Mouse (Mus musculus) liver, adult 2 months (tissue): Measurements from ENCODE around the gene Insrr. TPM values are rescaled to one million over a fixed set of nuclear protein-coding genes. Genes with fewer than 3 reads are reported as not detected.
A peak's percentile ranks its signal among the peaks of the same experiment; 100 is the strongest.

Experiments used
- DNase-seq: peaks from one replicate; pipeline ENCODE4 v3.0.0-alpha.2; 2011; ENCODE audit warnings: low read depth, low spot score; ENCODE audit errors: extremely low read depth
- H3K27ac ChIP-seq: fragments of 200-500 bp; replicated peaks from 2 replicates; pipeline ENCODE4 v1.5.1; 2012; ENCODE audit warnings: low read depth, mild to moderate bottlenecking, control low read depth, inconsistent platforms, low read length; ENCODE audit not compliant: insufficient read depth
- H3K27me3 ChIP-seq: fragments of 200-500 bp; 2 replicates; pipeline ENCODE4 v1.6.1; 2012; ENCODE audit warnings: mild to moderate bottlenecking, moderate library complexity, low read length, inconsistent platforms; ENCODE audit not compliant: control insufficient read depth, insufficient read depth
- H3K36me3 ChIP-seq: fragments of 200-500 bp; 2 replicates; pipeline ENCODE4 v1.6.1; 2012; ENCODE audit warnings: low read length, inconsistent platforms; ENCODE audit not compliant: control insufficient read depth, insufficient read depth
- H3K4me1 ChIP-seq: fragments of 200-500 bp; 2 replicates; pipeline ENCODE4 v1.6.1; 2011; ENCODE audit warnings: low read length; ENCODE audit not compliant: control insufficient read depth, insufficient read depth
- H3K4me3 ChIP-seq: fragments of 200-500 bp; 2 replicates; pipeline ENCODE4 v1.5.1; 2011; ENCODE audit warnings: low read depth, mild to moderate bottlenecking, control low read depth, low read length, moderate library complexity; ENCODE audit not compliant: insufficient read depth
- H3K79me2 ChIP-seq: fragments of 200-500 bp; 2 replicates; pipeline ENCODE4 v1.6.1; 2012; ENCODE audit warnings: inconsistent platforms, mild to moderate bottlenecking, low read length, moderate library complexity; ENCODE audit not compliant: control insufficient read depth, insufficient read depth
- H3K9ac ChIP-seq: fragments of 200-500 bp; 2 replicates; pipeline ENCODE4 v1.6.1; 2012; ENCODE audit warnings: low read depth, mild to moderate bottlenecking, control low read depth, inconsistent platforms, low read length
- CTCF ChIP-seq: fragments of 200-500 bp; IDR thresholded peaks from 2 replicates; pipeline ENCODE4 v1.5.1; 2011; ENCODE audit warnings: low read depth, low read length, control low read depth
- POLR2A ChIP-seq: fragments of 200-500 bp; IDR thresholded peaks from 2 replicates; pipeline ENCODE4 v1.6.1; 2011; ENCODE audit warnings: low read length, control low read depth; ENCODE audit not compliant: insufficient read depth; ENCODE audit errors: extremely low read depth
- WGBS: fragments of 180-500 bp; shearing (Covaris S2); methylation state at CpG from one replicate; pipeline ENCODE4 v1.1.7; 2018; 5-methylcytosine and 5-hydroxymethylcytosine counted together
- polyA plus RNA-seq: library from polyadenylated mRNA; depleted of rRNA; stranded (reverse); fragments of >200 nt; gene quantifications from 2 replicates; pipeline ENCODE4 v1.2.3, GENCODE M21; 2012
- total RNA-seq: library from RNA; depleted of rRNA; stranded (reverse); fragments of >200 nt; gene quantifications from 2 replicates; pipeline ENCODE4 v1.2.3, GENCODE M21; 2014

Gene Insrr
- total and polyA plus RNA-seq, 2 experiments: 0.02 TPM; not detected in 1

- TF ChIP-seq POLR2A (no peak), CTCF (no peak)
- Histone ChIP-seq H3K36me3 (no peaks in the 10 kb centered on the region), H3K4me3 (no peak overlapping the region), H3K79me2 (no peaks in the 10 kb centered on the region), H3K27ac (no peak overlapping the region), H3K27me3 (no peaks in the 10 kb centered on the region), H3K4me1 (no peaks in the 10 kb centered on the region), H3K9ac (no peak overlapping the region)
- no peak for DNase-seq
- 44% methylated on average over 4 of the region's 4 CpGs for WGBS
Measured at GRCm38 (mm10) chr3:87828435-87828834, 31.7 kb downstream of the Insrr start.

GRCm38 (mm10) chr3:87829025-87829424 is 32.3 kb downstream of the Insrr start:
- no peak for DNase-seq
- no peaks in the 10 kb centered on the region for H3K4me1 ChIP-seq
- TF ChIP-seq CTCF: no peak
- no peak for TF ChIP-seq POLR2A

GRCm38 (mm10) chr3:87832109-87832859 is 35.5 kb downstream of the Insrr start:
- no peaks in the 10 kb centered on the region for H3K4me1 ChIP-seq
- no peaks in the 10 kb centered on the region for H3K36me3 ChIP-seq
- H3K79me2 ChIP-seq: no peaks in the 10 kb centered on the region
- no peak overlapping the region for H3K9ac ChIP-seq
- 81% methylated on average over 7 of the region's 7 CpGs for WGBS
- H3K27me3 ChIP-seq: no peaks in the 10 kb centered on the region
- TF ChIP-seq POLR2A (no peak), CTCF (no peak)
- H3K4me3 ChIP-seq: no peak overlapping the region
- no peak overlapping the region for H3K27ac ChIP-seq
- DNase-seq: no peak

More at GRCm38 (mm10) chr3:87829025-87829424, 32.3 kb downstream of the Insrr start:
- Histone ChIP-seq H3K27me3 (no peaks in the 10 kb centered on the region), H3K4me3 (no peak overlapping the region), H3K79me2 (no peaks in the 10 kb centered on the region), H3K36me3 (no peaks in the 10 kb centered on the region), H3K27ac (no peak overlapping the region), H3K9ac (no peak overlapping the region)
- WGBS: 47% methylated on average over 10 of the region's 10 CpGs

- Histone ChIP-seq H3K4me1 (no peaks in the 10 kb centered on the region), H3K36me3 (no peaks in the 10 kb centered on the region), H3K4me3 (no peak overlapping the region), H3K79me2 (no peaks in the 10 kb centered on the region), H3K9ac (no peak overlapping the region), H3K27me3 (no peaks in the 10 kb centered on the region), H3K27ac (no peak overlapping the region)
- no peak for DNase-seq
- 65% methylated on average over 5 of the region's 5 CpGs for WGBS
- TF ChIP-seq CTCF (peak; percentile 33; the same call in 1 of the 2 replicates), POLR2A (no peak)
Measured at GRCm38 (mm10) chr3:87833482-87833881, 36.7 kb downstream of the Insrr start.

- Histone ChIP-seq H3K79me2 (no peaks in the 10 kb centered on the region), H3K4me1 (no peaks in the 10 kb centered on the region), H3K9ac (no peak overlapping the region), H3K27ac (no peak overlapping the region), H3K4me3 (no peak overlapping the region), H3K36me3 (no peaks in the 10 kb centered on the region), H3K27me3 (no peaks in the 10 kb centered on the region)
- 2% methylated on average over 4 of the region's 4 CpGs for WGBS
- TF ChIP-seq POLR2A (no peak), CTCF (peak; percentile 75)
- peak; percentile 37 for DNase-seq
Measured at GRCm38 (mm10) chr3:87838622-87839021, 41.9 kb downstream of the Insrr start.

- no peak for DNase-seq
- Histone ChIP-seq H3K79me2 (no peaks in the 10 kb centered on the region), H3K27ac (no peak overlapping the region), H3K4me3 (no peak overlapping the region), H3K9ac (no peak overlapping the region), H3K36me3 (no peaks in the 10 kb centered on the region), H3K4me1 (no peaks in the 10 kb centered on the region), H3K27me3 (no peaks in the 10 kb centered on the region)
- TF ChIP-seq POLR2A (no peak), CTCF (no peak)
Measured at GRCm38 (mm10) chr3:87840858-87841257, 44.1 kb downstream of the Insrr start.
